Mouse (Mus musculus) C2C12 (cell line): ENCODE data around the gene Arfrp1.

ENCODE experiments used
- CEBPB ChIP-seq: IDR thresholded peaks from one replicate; pipeline ENCODE4 v1.6.1; 2011; ENCODE audit warnings: low read depth, mild to moderate bottlenecking, control low read depth, moderate library complexity
- CTCF ChIP-seq: IDR thresholded peaks from one replicate; pipeline ENCODE4 v1.5.1; 2011; ENCODE audit not compliant: control insufficient read depth, insufficient read depth, insufficient read length
- FOSL1 ChIP-seq: IDR thresholded peaks from one replicate; pipeline ENCODE4 v1.8.0; 2011; ENCODE audit warnings: mild to moderate bottlenecking, low read length; ENCODE audit not compliant: poor library complexity, insufficient read depth, severe bottlenecking
- MAX ChIP-seq: IDR thresholded peaks from one replicate; pipeline ENCODE4 v1.6.1; 2011; ENCODE audit warnings: mild to moderate bottlenecking, control low read depth
- MYOD1 ChIP-seq: IDR thresholded peaks from one replicate; pipeline ENCODE4 v1.6.1; 2011; ENCODE audit warnings: low read depth; ENCODE audit not compliant: control insufficient read depth, insufficient read length
- MYOG ChIP-seq: IDR thresholded peaks from one replicate; pipeline ENCODE4 v1.6.1; 2011; ENCODE audit not compliant: control insufficient read depth, insufficient read length; ENCODE audit errors: extremely low read depth
- USF1 ChIP-seq: IDR thresholded peaks from one replicate; pipeline ENCODE4 v1.6.1; 2011; ENCODE audit warnings: low read depth, mild to moderate bottlenecking, control low read depth, moderate library complexity

- no peak for TF ChIP-seq CEBPB
- no peak for TF ChIP-seq CTCF
- TF ChIP-seq MAX, result no peak
- TF ChIP-seq FOSL1, result no peak
- no peak for TF ChIP-seq MYOD1
- no peak for TF ChIP-seq MYOG
- TF ChIP-seq USF1, result no peak
Measured at GRCm38 (mm10) chr2:181384919-181385391, 19.8 kb upstream of the Arfrp1 start.
